Mouse (Mus musculus): ENCODE measurements around the gene Arhgap17.

GRCm38 (mm10) chr7:123397369-123397768 is 27.7 kb upstream of the Arhgap17 start:
- TF ChIP-seq POLR2A (IDR thresholded peaks at IDR 0.05; ENCODE audit: control insufficient read depth, low read depth, low read length) (no peak), CTCF (IDR thresholded peaks at IDR 0.05; ENCODE audit: control insufficient read depth, insufficient read depth, insufficient replicate concordance, low read depth, low read length) (no peak)
